In the genomic region with DNA sequence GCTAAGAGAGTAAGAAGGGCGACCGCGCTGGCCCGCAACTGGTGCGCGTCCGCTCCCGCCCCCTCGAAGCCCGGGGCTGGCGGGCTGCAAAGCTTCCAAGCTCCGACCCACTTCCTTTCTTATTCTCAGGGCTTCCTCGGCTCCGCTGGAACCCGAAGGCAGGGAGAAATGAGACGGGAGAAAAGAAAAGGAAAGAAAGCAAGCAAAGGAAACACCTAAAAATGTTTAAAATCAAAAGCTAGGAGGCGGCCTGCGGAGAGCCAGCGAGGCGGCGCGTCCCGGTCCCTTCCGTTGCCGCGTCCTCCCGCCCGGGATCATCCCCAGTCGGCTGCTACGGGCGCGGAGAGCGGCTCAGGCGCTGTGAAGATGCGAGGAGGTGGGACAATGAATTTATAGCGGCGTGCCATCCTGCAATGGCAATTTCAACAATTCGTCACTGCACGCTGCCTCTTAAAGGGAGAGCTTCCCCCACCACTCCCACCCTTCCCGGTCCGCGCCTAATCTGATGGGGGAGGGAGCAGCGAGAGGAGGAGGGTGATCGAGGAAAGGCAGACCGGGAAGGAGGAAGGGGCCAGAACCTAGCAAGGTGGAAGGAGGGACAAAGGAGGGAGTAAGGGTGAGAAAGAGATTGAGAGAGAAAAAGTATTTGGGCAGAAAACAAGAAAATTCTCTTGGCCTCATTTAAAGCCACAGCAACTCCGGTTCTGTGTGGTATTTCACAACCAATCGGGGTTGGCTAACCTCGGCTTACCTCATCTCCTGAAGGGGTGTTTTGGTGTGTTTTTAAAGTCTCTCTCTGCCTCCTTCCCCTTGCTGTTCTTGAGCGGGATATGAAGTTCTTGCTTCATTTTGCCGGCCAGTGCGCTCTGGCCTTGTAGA, we compare ENCODE assay signal across 8 mouse cellular contexts. TPM values are rescaled to one million over a fixed set of nuclear protein-coding genes. Genes with fewer than 3 reads are reported as not detected.
DNase-seq lines count a peak whose midpoint lies in the region; ATAC-seq lines count a peak whose summit lies in the region.

No protein-coding gene starts in this region.

- H3K36me3 ChIP-seq in forebrain, embryonic 10.5 days (replicated peaks), result no peaks in the 10 kb centered on the region
- no peaks in the 10 kb centered on the region for H3K36me3 ChIP-seq in heart, embryonic 15.5 days
- no peaks in the 10 kb centered on the region for H3K36me3 ChIP-seq in lung, embryonic 15.5 days

- H3K9ac ChIP-seq in heart, embryonic 15.5 days, result peak overlapping the region; percentile 54
- H3K9ac ChIP-seq in lung, embryonic 15.5 days, result peak overlapping the region; percentile 51

- peak; percentile 6 for DNase-seq in thymus, postnatal 4 days
- DNase-seq in thymus, postnatal 10 days (ENCODE audit: low spot score in 2 of 2), result no peak
- DNase-seq in forebrain, embryonic 10.5 days (ENCODE audit: extremely low spot score, low spot score), result peak; percentile 59
- DNase-seq in kidney, postnatal 14 days, result peak; percentile 74
- peak; percentile 29 for DNase-seq in ovary, postnatal 14 days (ENCODE audit: low spot score)
- DNase-seq in spleen, postnatal 36 days (ENCODE audit: low spot score in 2 of 2), result no peak

- peak overlapping the region; percentile 81 for H3K27ac ChIP-seq in forebrain, embryonic 10.5 days
- H3K27ac ChIP-seq in heart, embryonic 15.5 days, result peak overlapping the region; percentile 64
- H3K27ac ChIP-seq in lung, embryonic 15.5 days, result peak overlapping the region; percentile 53

- under 1% methylated on average over 51 of the region's 51 CpGs for WGBS in forebrain, embryonic 10.5 days
- under 1% methylated on average over 51 of the region's 51 CpGs for WGBS in heart, embryonic 15.5 days
- WGBS in lung, embryonic 15.5 days, result under 1% methylated on average over 51 of the region's 51 CpGs

- H3K4me2 ChIP-seq in heart, embryonic 15.5 days, result peak overlapping the region; percentile 97
- H3K4me2 ChIP-seq in lung, embryonic 15.5 days, result peak overlapping the region; percentile 91

- H3K27me3 ChIP-seq in forebrain, embryonic 10.5 days (ENCODE audit: poor library complexity, severe bottlenecking), result peaks cover 53% of the 10 kb centered on the region
- peaks cover 8% of the 10 kb centered on the region for H3K27me3 ChIP-seq in heart, embryonic 15.5 days
- H3K27me3 ChIP-seq in lung, embryonic 15.5 days, result peaks cover 19% of the 10 kb centered on the region

- H3K4me1 ChIP-seq in forebrain, embryonic 10.5 days, result peaks cover 28% of the 10 kb centered on the region
- H3K4me1 ChIP-seq in heart, embryonic 15.5 days (replicated peaks), result peaks cover 22% of the 10 kb centered on the region
- H3K4me1 ChIP-seq in lung, embryonic 15.5 days, result peaks cover 19% of the 10 kb centered on the region

- ATAC-seq in heart, embryonic 15.5 days (replicated peaks; ENCODE audit: insufficient number of reproducible peaks, insufficient read depth, low FRiP score, low read depth), result peak; percentile 51
- peak; percentile 49; the same call in 1 of the 2 replicates for ATAC-seq in lung, embryonic 15.5 days (ENCODE audit: borderline replicate concordance, extremely low read depth, low FRiP score, low TSS enrichment)

- H3K9me3 ChIP-seq in forebrain, embryonic 10.5 days, result no peaks in the 10 kb centered on the region
- H3K9me3 ChIP-seq in heart, embryonic 15.5 days (replicated peaks), result no peaks in the 10 kb centered on the region
- no peaks in the 10 kb centered on the region for H3K9me3 ChIP-seq in lung, embryonic 15.5 days

- H3K4me3 ChIP-seq in forebrain, embryonic 10.5 days, result peak overlapping the region; percentile 66
- H3K4me3 ChIP-seq in heart, embryonic 15.5 days, result peak overlapping the region; percentile 66
- peak overlapping the region; percentile 66 for H3K4me3 ChIP-seq in lung, embryonic 15.5 days

RNA-seq across cellular contexts. Expression of a gene that starts 0.7 kb away (rescaled TPM):
- 0.32 and 0.37 TPM in 2 replicates for polyA plus RNA-seq in forebrain, embryonic 10.5 days (2016; fragmentation: Nextera tagmentation; extraction: Ambion mirVana)
- polyA plus RNA-seq in heart, embryonic 15.5 days (2015; fragmentation: Nextera tagmentation; extraction: Ambion mirVana), result 3.8 and 5.4 TPM in 2 replicates
- polyA plus RNA-seq in lung, embryonic 15.5 days (2015; fragmentation: Nextera tagmentation; extraction: Ambion mirVana), result 3.7 and 4.7 TPM in 2 replicates

Comparison
In these comparisons a context has a peak if more than half of its experiments do, and no peak if none do; other contexts are left out.
1. DNase-seq: peak in thymus, postnatal 4 days (single experiment), forebrain, embryonic 10.5 days (single experiment), kidney, postnatal 14 days (single experiment) and ovary, postnatal 14 days (single experiment); none in thymus, postnatal 10 days (0 of 2) and spleen, postnatal 36 days (0 of 2).
2. Peak in every context shown above with its lines, with median percentiles within 50 percentile points of each other: H3K27ac ChIP-seq and H3K4me3 ChIP-seq.